Mouse (Mus musculus): Measurements from ENCODE around the gene Gm26938.
A peak's percentile ranks its signal among the peaks of the same experiment; 100 is the strongest.

GRCm38 (mm10) chr5:139817292-139817691, 8.9 kb downstream of the Gm26938 start:
- TF ChIP-seq POLR2A (IDR thresholded peaks at IDR 0.05; ENCODE audit: insufficient read depth, low read depth, low read length), result no peak
- peak; percentile 82 for TF ChIP-seq CTCF (IDR thresholded peaks at IDR 0.05)

Data from heart, adult 2 months (tissue).